8 mouse cellular contexts compared by ENCODE assay signal in genomic region chr11:78094504-78095143, GRCm38 (mm10). TPM values are rescaled to one million over a fixed set of nuclear protein-coding genes. Genes with fewer than 3 reads are reported as not detected.
DNase-seq lines count a peak whose midpoint lies in the region; ATAC-seq lines count a peak whose summit lies in the region.

Fam222b (plus strand) TSS chr11:78094660.

- under 1% methylated on average over 38 of the region's 38 CpGs for WGBS in hindbrain, embryonic 13.5 days

- no peaks in the 10 kb centered on the region for H3K9me3 ChIP-seq in hindbrain, embryonic 13.5 days

- no peaks in the 10 kb centered on the region for H3K36me3 ChIP-seq in hindbrain, embryonic 13.5 days

- peak within 1 kb of the TSS; percentile 80 for H3K4me2 ChIP-seq in hindbrain, embryonic 13.5 days

- peaks cover 33% of the 10 kb centered on the region for H3K4me1 ChIP-seq in hindbrain, embryonic 13.5 days (replicated peaks)

- peak within 1 kb of the TSS; percentile 89 for H3K27ac ChIP-seq in hindbrain, embryonic 13.5 days

- H3K27me3 ChIP-seq in hindbrain, embryonic 13.5 days = no peaks in the 10 kb centered on the region

- H3K9ac ChIP-seq in hindbrain, embryonic 13.5 days = peak within 1 kb of the TSS; percentile 90

- peak within 1 kb of the TSS; percentile 76 for H3K4me3 ChIP-seq in hindbrain, embryonic 13.5 days

- ATAC-seq in hindbrain, embryonic 13.5 days (ENCODE audit: low FRiP score) = peak; percentile 94

- peak; percentile 94 for DNase-seq in NIH3T3 (ENCODE audit: low read depth)
- DNase-seq in cerebellum, postnatal 10 days = peak; percentile 95 to 98
- peak; percentile 81 to 83 for DNase-seq in frontal cortex, postnatal 14 days (ENCODE audit: low spot score in 2 of 2)
- peak; percentile 86 to 89 for DNase-seq in layer of hippocampus, postnatal 25 days (ENCODE audit: extremely low spot score in 1 of 2, low spot score in 1 of 2)
- DNase-seq in lung, postnatal 25 days (ENCODE audit: low spot score) = peak; percentile 95
- peak; percentile 96 for DNase-seq in retina, embryonic 14.5 days (ENCODE audit: low spot score)
- peak; percentile 93 for DNase-seq in thymus, postnatal 4 days

RNA-seq across cellular contexts. Expression of gene Fam222b, which starts in this region (rescaled TPM):
- 28.2 and 31.4 TPM in 2 replicates for polyA plus RNA-seq in hindbrain, embryonic 13.5 days (2015; fragmentation: Nextera tagmentation; extraction: Ambion mirVana)
- total RNA-seq in layer of hippocampus, postnatal 25 days (2021) = 10 to 100 TPM; 27.6 to 33.4 TPM

Comparison
In these comparisons a context has a peak if more than half of its experiments do, and no peak if none do; other contexts are left out.
1. Peak in every context shown above with its lines: DNase-seq, ATAC-seq, H3K4me3 ChIP-seq and H3K27ac ChIP-seq.